Mouse (Mus musculus) heart, adult 2 months (tissue): ENCODE results near the gene Rgs3.

ENCODE experiments used
- CTCF ChIP-seq: fragments of 200-600 bp; IDR thresholded peaks from 2 replicates; pipeline ENCODE4 v1.8.1; 2022; ENCODE audit warnings: antibody characterized with exemption, mild to moderate bottlenecking, moderate library complexity
- EP300 ChIP-seq: fragments of 200-500 bp; IDR thresholded peaks from 2 replicates; pipeline ENCODE4 v1.6.1; 2011; ENCODE audit warnings: low read depth, low read length, control low read depth; ENCODE audit not compliant: insufficient read depth
- POLR2A ChIP-seq: fragments of 200-500 bp; IDR thresholded peaks from 2 replicates; pipeline ENCODE4 v1.6.1; 2011; ENCODE audit warnings: mild to moderate bottlenecking, low read depth, low read length, control low read depth; ENCODE audit not compliant: insufficient read depth

DNA sequence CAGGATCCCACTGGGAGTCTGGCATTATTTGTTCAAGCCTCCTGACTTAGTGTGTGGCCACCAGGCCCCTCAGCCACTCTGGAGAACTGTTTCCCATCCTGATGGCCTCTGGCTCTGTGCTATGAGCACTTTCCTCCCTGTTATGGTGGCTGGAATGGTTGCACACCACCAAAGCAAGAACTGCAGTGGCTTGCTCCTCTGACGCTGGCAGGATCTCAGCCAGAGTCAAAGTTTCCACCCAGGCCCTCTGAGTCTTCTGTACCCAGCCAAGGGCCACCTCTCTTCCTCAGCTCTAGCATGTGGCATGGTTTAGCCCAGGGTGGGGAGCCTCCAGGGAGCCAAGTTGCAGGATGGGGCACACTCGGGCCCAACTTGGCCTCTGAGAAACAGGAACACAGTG lies 115.7 kb downstream of the Rgs3 start:
- TF ChIP-seq CTCF, result no peak
- no peak for TF ChIP-seq POLR2A
- no peak for TF ChIP-seq EP300
